Mouse (Mus musculus) frontal cortex, postnatal 25 days (tissue): ENCODE measurements around the gene Adcy1.
A peak's percentile ranks its signal among the peaks of the same experiment; 100 is the strongest.
"Not testable (repeated sequence)": the region's sequence is repeated elsewhere in the genome, so short reads cannot be mapped to it uniquely, and the experiment has no call there.

Experiments used
- DNase-seq, 2 experiments: peaks; one replicate each; pipeline ENCODE4 v3.0.0; 2022; ENCODE audit warnings: low spot score in 2 of 2

Gene Adcy1

DNA sequence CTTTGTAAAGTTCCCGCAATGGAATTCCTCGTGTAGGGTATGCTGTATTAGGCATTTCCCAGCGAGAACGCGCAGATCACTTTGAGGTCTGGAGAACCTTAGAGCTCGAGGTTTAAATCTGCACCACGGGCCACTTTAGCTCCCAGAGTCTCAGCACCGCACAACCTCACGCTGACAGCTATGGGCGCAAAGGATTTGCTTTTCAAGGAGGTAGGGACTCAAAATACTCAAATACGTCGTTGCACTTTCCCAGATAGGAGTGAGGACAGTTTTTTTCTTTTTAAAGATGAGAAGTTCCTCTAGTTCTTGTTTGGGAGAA, 151.0 kb downstream of the Adcy1 start:
- DNase-seq, result no peak

DNA sequence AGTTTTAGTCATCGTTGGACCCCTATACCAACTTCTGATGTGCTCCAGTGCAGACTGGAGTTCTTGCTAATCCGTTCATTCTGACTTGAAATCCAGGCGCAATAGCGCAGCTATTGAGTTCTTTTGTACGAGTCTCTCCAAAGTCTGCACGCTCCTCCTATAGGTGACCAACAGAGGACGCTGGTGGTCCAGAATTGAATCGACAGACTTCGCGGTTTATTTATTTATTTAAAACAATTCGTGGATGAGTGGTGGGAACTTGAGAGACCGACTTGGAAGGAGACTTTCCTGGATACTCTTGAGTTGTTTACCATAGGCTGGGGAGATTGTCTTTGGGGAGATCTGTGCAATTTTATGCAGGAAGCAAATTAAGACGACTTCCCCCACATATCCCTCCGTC, 151.5 kb downstream of the Adcy1 start:
- DNase-seq, result peak in 1 of 2 experiments; percentile 65

GRCm38 (mm10) chr11:7215703-7216102, 152.4 kb downstream of the Adcy1 start:
- peak; percentile 54 to 66 for DNase-seq

DNA sequence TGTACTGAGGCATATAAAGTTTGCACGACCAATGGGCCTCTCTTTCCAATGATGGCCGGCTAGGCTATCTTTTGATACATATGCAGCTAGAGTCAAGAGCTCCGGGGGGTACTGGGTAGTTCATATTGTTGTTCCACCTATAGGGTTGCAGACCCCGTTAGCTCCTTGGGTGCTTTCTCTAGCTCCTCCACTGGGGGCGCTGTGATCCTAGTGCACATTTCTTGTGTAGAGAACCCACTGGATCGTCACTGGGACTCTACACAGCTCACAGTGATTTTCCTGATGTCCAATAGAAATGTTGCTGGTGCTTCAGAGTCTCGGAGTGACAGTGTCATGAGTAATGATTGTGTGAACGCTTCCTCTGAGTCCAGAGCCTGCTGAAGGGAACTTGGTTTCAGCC, 158.5 kb downstream of the Adcy1 start:
- DNase-seq, result not testable (repeated sequence)

DNA sequence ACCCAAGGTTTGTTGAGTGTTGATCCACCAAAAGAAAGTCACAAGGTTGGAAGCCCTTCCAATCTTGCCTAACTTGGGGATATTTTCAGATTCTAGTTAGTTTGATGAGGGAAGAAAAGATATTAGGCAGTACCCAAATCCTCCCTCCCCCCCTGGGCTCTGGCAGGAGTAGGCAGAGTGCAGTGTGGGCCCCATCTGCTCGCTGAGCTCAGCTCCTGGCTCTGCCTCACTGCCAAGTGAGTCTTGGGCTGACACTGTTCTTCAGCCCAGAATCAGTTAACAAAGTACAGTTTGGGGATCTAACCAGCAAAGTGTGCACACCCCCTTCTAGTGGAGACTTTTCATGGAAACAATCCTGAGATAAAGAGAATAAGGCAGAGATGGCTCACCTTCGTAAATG, 162.9 kb downstream of the Adcy1 start:
- no peak for DNase-seq

- no peak for DNase-seq
These were observed 163.7 kb downstream of the Adcy1 start for GRCm38 (mm10) chr11:7226810-7227550.

DNA sequence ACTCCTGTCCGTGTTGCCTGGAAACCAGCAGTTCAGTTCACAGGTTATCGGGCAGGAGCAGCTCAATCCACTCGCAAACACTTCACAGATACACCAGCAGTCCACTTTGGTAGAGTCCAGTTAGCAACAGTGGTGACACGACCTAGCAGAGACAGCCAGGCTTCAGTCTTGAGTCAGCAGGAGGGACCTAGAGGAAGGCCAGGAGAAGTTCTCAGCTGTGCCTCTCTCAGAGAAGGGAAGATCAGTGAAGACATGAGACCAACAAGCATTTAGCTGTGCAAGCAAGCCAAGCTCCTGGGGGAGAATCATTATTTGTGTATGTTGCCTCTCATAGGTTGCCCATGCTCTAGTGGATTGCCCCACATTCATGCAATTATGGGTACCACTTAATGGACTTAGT, 164.8 kb downstream of the Adcy1 start:
- no peak for DNase-seq
